Mouse (Mus musculus): ENCODE measurements at regions not wholly inside any gene's neighbourhood (a gene's known extent, or its start where the extent isn't known, plus 50 kb on each side); places are given as distances from the start of the nearest gene placed in this dataset.
A peak's percentile ranks its signal among the peaks of the same experiment; 100 is the strongest.

- DNase-seq, result no peak
These were observed 933.6 kb upstream of the Lcorl start for GRCm38 (mm10) chr5:46791051-46791450.

- DNase-seq, result peak; percentile 36
These were observed 933.1 kb upstream of the Lcorl start for GRCm38 (mm10) chr5:46790536-46790935.

GRCm38 (mm10) chr5:46787079-46787478 lies 929.7 kb upstream of the Lcorl start:
- DNase-seq, result no peak

GRCm38 (mm10) chr5:46756094-46756493 lies 898.7 kb upstream of the Lcorl start:
- DNase-seq, result peak; percentile 18

- DNase-seq, result no peak
These were observed 882.7 kb upstream of the Lcorl start for GRCm38 (mm10) chr5:46740034-46740582.

GRCm38 (mm10) chr5:46732510-46732909 lies 875.1 kb upstream of the Lcorl start:
- DNase-seq, result no peak

GRCm38 (mm10) chr5:46732025-46732424 lies 874.6 kb upstream of the Lcorl start:
- DNase-seq, result no peak

- DNase-seq, result no peak
These were observed 873.9 kb upstream of the Lcorl start for GRCm38 (mm10) chr5:46731297-46731696.

- DNase-seq, result peak; percentile 16
These were observed 852.2 kb upstream of the Lcorl start for GRCm38 (mm10) chr5:46709596-46709995.

- no peak for DNase-seq
These were observed 850.4 kb upstream of the Lcorl start for GRCm38 (mm10) chr5:46707845-46708244.

GRCm38 (mm10) chr5:46707021-46707420 lies 849.6 kb upstream of the Lcorl start:
- DNase-seq, result no peak

GRCm38 (mm10) chr5:46678007-46678406 lies 820.6 kb upstream of the Lcorl start:
- DNase-seq, result no peak

GRCm38 (mm10) chr5:46674810-46675502 lies 817.5 kb upstream of the Lcorl start:
- no peak for DNase-seq

GRCm38 (mm10) chr5:46673413-46673812 lies 816.0 kb upstream of the Lcorl start:
- no peak for DNase-seq

GRCm38 (mm10) chr5:46670484-46670883 lies 813.1 kb upstream of the Lcorl start:
- peak; percentile 19 for DNase-seq

GRCm38 (mm10) chr5:46666250-46666649 lies 808.8 kb upstream of the Lcorl start:
- DNase-seq, result no peak

- DNase-seq, result no peak
These were observed 799.6 kb upstream of the Lcorl start for GRCm38 (mm10) chr5:46657065-46657464.

- no peak for DNase-seq
These were observed 796.8 kb upstream of the Lcorl start for GRCm38 (mm10) chr5:46654189-46654588.

- DNase-seq, result no peak
These were observed 785.6 kb upstream of the Lcorl start for GRCm38 (mm10) chr5:46643009-46643408.

GRCm38 (mm10) chr5:46635116-46635668 lies 777.8 kb upstream of the Lcorl start:
- no peak for DNase-seq

Measured in retina, postnatal 1 day (tissue).